Mouse (Mus musculus): ENCODE results near the gene Hsd17b11. TPM values are rescaled to one million over a fixed set of nuclear protein-coding genes. Genes with fewer than 3 reads are reported as not detected.
"Not testable (repeated sequence)": the region's sequence is repeated elsewhere in the genome, so short reads cannot be mapped to it uniquely, and the experiment has no call there.

Hsd17b11 gene
- total RNA-seq, 1 experiment = 45.6 TPM

- Histone ChIP-seq H3K4me1 (ENCODE audit: control insufficient read depth in 2 of 2, insufficient read depth in 2 of 2, low read length in 2 of 2, poor library complexity in 1 of 2) (no peaks in the 10 kb centered on the region), H3K36me3 (ENCODE audit: control insufficient read depth, insufficient read depth, low read length, poor library complexity, severe bottlenecking) (no peaks in the 10 kb centered on the region), H3K9me3 (ENCODE audit: control insufficient read depth, insufficient read depth, low read depth, low read length) (no peaks in the 10 kb centered on the region), H3K9ac (ENCODE audit: insufficient read depth, low read depth, low read length, poor library complexity, severe bottlenecking) (no peak overlapping the region), H3K4me3 (ENCODE audit: insufficient read depth in 1 of 2, low read depth in 1 of 2, low read length in 2 of 2, poor library complexity in 1 of 2, severe bottlenecking in 1 of 2) (no peak overlapping the region), H3K27ac (ENCODE audit: insufficient read depth, low read depth, low read length, poor library complexity, severe bottlenecking) (no peak overlapping the region)
- in situ Hi-C loops (cut with MboI; ENCODE audit: low sequenced_read_pairs in 2 of 2, unreplicated experiment in 2 of 2) = no loop called here
- TF ChIP-seq MAFK (IDR thresholded peaks at IDR 0.05; ENCODE audit: insufficient read depth, low read depth, low read length) = no peak
- TF ChIP-seq ZNF384 (IDR thresholded peaks at IDR 0.05; ENCODE audit: low read depth, low read length) = peak; percentile 66
- DNase-seq (ENCODE audit: low read depth, low spot score) = no peak
Observed at GRCm38 (mm10) chr5:103954638-103955037, 67.1 kb downstream of the Hsd17b11 start.

GRCm38 (mm10) chr5:103953135-103954083 is 68.3 kb downstream of the Hsd17b11 start:
- no peaks in the 10 kb centered on the region for H3K9me3 ChIP-seq (ENCODE audit: control insufficient read depth, insufficient read depth, low read depth, low read length)

GRCm38 (mm10) chr5:103950138-103950537 is 71.6 kb downstream of the Hsd17b11 start:
- in situ Hi-C loops (cut with MboI; ENCODE audit: low sequenced_read_pairs in 2 of 2, unreplicated experiment in 2 of 2); H3K4me1 ChIP-seq (ENCODE audit: control insufficient read depth in 2 of 2, insufficient read depth in 2 of 2, low read length in 2 of 2, poor library complexity in 1 of 2); H3K27ac ChIP-seq (ENCODE audit: insufficient read depth, low read depth, low read length, poor library complexity, severe bottlenecking); H3K9ac ChIP-seq (ENCODE audit: insufficient read depth, low read depth, low read length, poor library complexity, severe bottlenecking); H3K4me3 ChIP-seq (ENCODE audit: insufficient read depth in 1 of 2, low read depth in 1 of 2, low read length in 2 of 2, poor library complexity in 1 of 2, severe bottlenecking in 1 of 2); H3K36me3 ChIP-seq (ENCODE audit: control insufficient read depth, insufficient read depth, low read length, poor library complexity, severe bottlenecking); H3K9me3 ChIP-seq (ENCODE audit: control insufficient read depth, insufficient read depth, low read depth, low read length); DNase-seq (ENCODE audit: low read depth, low spot score): not testable (repeated sequence)

More at GRCm38 (mm10) chr5:103953135-103954083, 68.3 kb downstream of the Hsd17b11 start:
- in situ Hi-C loops (cut with MboI; ENCODE audit: low sequenced_read_pairs in 2 of 2, unreplicated experiment in 2 of 2) = no loop called here
- no peak for DNase-seq (ENCODE audit: low read depth, low spot score)
- Histone ChIP-seq H3K36me3 (ENCODE audit: control insufficient read depth, insufficient read depth, low read length, poor library complexity, severe bottlenecking) (no peaks in the 10 kb centered on the region), H3K4me3 (ENCODE audit: insufficient read depth in 1 of 2, low read depth in 1 of 2, low read length in 2 of 2, poor library complexity in 1 of 2, severe bottlenecking in 1 of 2) (no peak overlapping the region), H3K4me1 (ENCODE audit: control insufficient read depth in 2 of 2, insufficient read depth in 2 of 2, low read length in 2 of 2, poor library complexity in 1 of 2) (no peaks in the 10 kb centered on the region), H3K27ac (ENCODE audit: insufficient read depth, low read depth, low read length, poor library complexity, severe bottlenecking) (no peak overlapping the region), H3K9ac (ENCODE audit: insufficient read depth, low read depth, low read length, poor library complexity, severe bottlenecking) (no peak overlapping the region)
- no peak for TF ChIP-seq CHD2 (IDR thresholded peaks at IDR 0.05; ENCODE audit: low read depth, low read length)
- TF ChIP-seq ZC3H11A (IDR thresholded peaks at IDR 0.05; ENCODE audit: borderline replicate concordance, low read depth, low read length) = no peak
- TF ChIP-seq HCFC1 (IDR thresholded peaks at IDR 0.05; ENCODE audit: borderline replicate concordance, insufficient read depth, low read length) = no peak
- TF ChIP-seq MAFK (IDR thresholded peaks at IDR 0.05; ENCODE audit: insufficient read depth, low read depth, low read length) = no peak
- no peak for TF ChIP-seq ZNF384 (IDR thresholded peaks at IDR 0.05; ENCODE audit: low read depth, low read length)

DNA sequence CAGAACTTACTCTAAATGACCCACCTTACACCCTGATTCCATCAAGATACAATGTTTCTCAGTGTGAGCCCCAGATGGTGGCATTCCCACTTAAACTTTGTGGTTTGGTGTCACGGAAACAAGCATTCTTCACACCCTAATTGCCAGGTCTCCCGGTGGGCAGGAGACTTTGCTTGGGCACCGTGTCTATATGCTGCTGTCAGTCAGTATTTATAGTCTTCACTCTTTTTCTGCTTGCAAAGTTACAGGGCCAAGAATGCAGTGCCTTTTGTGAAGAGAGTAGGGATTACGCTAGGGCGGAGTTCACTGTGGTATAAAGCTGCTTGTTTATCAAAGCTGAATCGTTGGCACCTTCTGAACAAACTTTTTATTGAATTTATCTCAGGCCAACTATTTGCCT is 78.5 kb downstream of the Hsd17b11 start:
- no peak for TF ChIP-seq ZC3H11A (IDR thresholded peaks at IDR 0.05; ENCODE audit: borderline replicate concordance, low read depth, low read length)
- no peak for TF ChIP-seq MAFK (IDR thresholded peaks at IDR 0.05; ENCODE audit: insufficient read depth, low read depth, low read length)
- TF ChIP-seq HCFC1 (IDR thresholded peaks at IDR 0.05; ENCODE audit: borderline replicate concordance, insufficient read depth, low read length) = no peak
- H3K9me3 ChIP-seq (ENCODE audit: control insufficient read depth, insufficient read depth, low read depth, low read length) = peaks cover 3% of the 10 kb centered on the region; the same call in 1 of the 2 replicates
- no peak overlapping the region for H3K9ac ChIP-seq (ENCODE audit: insufficient read depth, low read depth, low read length, poor library complexity, severe bottlenecking)
- in situ Hi-C loops (cut with MboI; ENCODE audit: low sequenced_read_pairs in 2 of 2, unreplicated experiment in 2 of 2) = no loop called here
- DNase-seq (ENCODE audit: low read depth, low spot score) = no peak
- H3K36me3 ChIP-seq (ENCODE audit: control insufficient read depth, insufficient read depth, low read length, poor library complexity, severe bottlenecking) = no peaks in the 10 kb centered on the region
- H3K4me1 ChIP-seq (ENCODE audit: control insufficient read depth in 2 of 2, insufficient read depth in 2 of 2, low read length in 2 of 2, poor library complexity in 1 of 2) = no peaks in the 10 kb centered on the region
- H3K27ac ChIP-seq (ENCODE audit: insufficient read depth, low read depth, low read length, poor library complexity, severe bottlenecking) = no peak overlapping the region
- H3K4me3 ChIP-seq (ENCODE audit: insufficient read depth in 1 of 2, low read depth in 1 of 2, low read length in 2 of 2, poor library complexity in 1 of 2, severe bottlenecking in 1 of 2) = no peak overlapping the region

GRCm38 (mm10) chr5:103939856-103940255 is 81.9 kb downstream of the Hsd17b11 start:
- no peak for DNase-seq (ENCODE audit: low read depth, low spot score)
- no peaks in the 10 kb centered on the region for H3K4me1 ChIP-seq (ENCODE audit: control insufficient read depth in 2 of 2, insufficient read depth in 2 of 2, low read length in 2 of 2, poor library complexity in 1 of 2)
- no peak overlapping the region for H3K27ac ChIP-seq (ENCODE audit: insufficient read depth, low read depth, low read length, poor library complexity, severe bottlenecking)
- no peak overlapping the region for H3K4me3 ChIP-seq (ENCODE audit: insufficient read depth in 1 of 2, low read depth in 1 of 2, low read length in 2 of 2, poor library complexity in 1 of 2, severe bottlenecking in 1 of 2)
- TF ChIP-seq MAFK (IDR thresholded peaks at IDR 0.05; ENCODE audit: insufficient read depth, low read depth, low read length) = no peak
- TF ChIP-seq ZC3H11A (IDR thresholded peaks at IDR 0.05; ENCODE audit: borderline replicate concordance, low read depth, low read length) = no peak
- TF ChIP-seq CHD2 (IDR thresholded peaks at IDR 0.05; ENCODE audit: low read depth, low read length) = no peak
- no peak for TF ChIP-seq HCFC1 (IDR thresholded peaks at IDR 0.05; ENCODE audit: borderline replicate concordance, insufficient read depth, low read length)
- no peak for TF ChIP-seq ZNF384 (IDR thresholded peaks at IDR 0.05; ENCODE audit: low read depth, low read length)
- in situ Hi-C loops (cut with MboI; ENCODE audit: low sequenced_read_pairs in 2 of 2, unreplicated experiment in 2 of 2) = no loop called here
- no peak overlapping the region for H3K9ac ChIP-seq (ENCODE audit: insufficient read depth, low read depth, low read length, poor library complexity, severe bottlenecking)
- H3K36me3 ChIP-seq (ENCODE audit: control insufficient read depth, insufficient read depth, low read length, poor library complexity, severe bottlenecking) = peaks cover 4% of the 10 kb centered on the region; the same call in 1 of the 2 replicates
- H3K9me3 ChIP-seq (ENCODE audit: control insufficient read depth, insufficient read depth, low read depth, low read length) = no peaks in the 10 kb centered on the region; the same call in 1 of the 2 replicates

Other genes with a start within 250 kb of the Hsd17b11 start
- gene Klhl8, start 110.7 kb downstream of the Hsd17b11 start, total RNA-seq (2012; rRNA removed) = 12.0 and 16.7 TPM in 2 replicates
- gene Hsd17b13, start 44.5 kb downstream of the Hsd17b11 start, total RNA-seq (2012; rRNA removed) = not detected in 2 replicates
- 55.4 and 75.6 TPM in 2 replicates for gene Nudt9, start 24.4 kb upstream of the Hsd17b11 start, total RNA-seq (2012; rRNA removed)
- gene Gm17660, start 55.7 kb upstream of the Hsd17b11 start, total RNA-seq (2012; rRNA removed) = not detected in 2 replicates
- gene Sparcl1, start 91.8 kb upstream of the Hsd17b11 start, total RNA-seq (2012; rRNA removed) = 0.13 TPM in 1 of 2 replicates, not detected in the other
- not detected in 2 replicates for gene Dspp, start 148.8 kb upstream of the Hsd17b11 start, total RNA-seq (2012; rRNA removed)
- not detected in 2 replicates for gene Dmp1, start 180.7 kb upstream of the Hsd17b11 start, total RNA-seq (2012; rRNA removed)

All from ES-E14 (cell line).